ENCODE assay signal across 8 mouse cellular contexts in genomic region chr4:135856223-135857091, GRCm38 (mm10). TPM values are rescaled to one million over a fixed set of nuclear protein-coding genes. Genes with fewer than 3 reads are reported as not detected.
DNase-seq lines count a peak whose midpoint lies in the region; ATAC-seq lines count a peak whose summit lies in the region.

No protein-coding gene starts in this region.

- WGBS in forebrain, embryonic 16.5 days = under 1% methylated on average over 76 of the region's 91 CpGs
- WGBS in hindbrain, embryonic 11.5 days = under 1% methylated on average over 77 of the region's 91 CpGs
- under 1% methylated on average over 91 of the region's 91 CpGs for WGBS in macrophage (ENCODE audit: missing documents)

- ATAC-seq in forebrain, embryonic 16.5 days = peak; percentile 70
- ATAC-seq in hindbrain, embryonic 11.5 days (ENCODE audit: low FRiP score) = peak; percentile 83
- no peak for ATAC-seq in megakaryocyte-erythroid progenitor cell, adult 5-6 weeks (replicated peaks; ENCODE audit: low FRiP score, low TSS enrichment, poor library complexity, severe bottlenecking)

- intact Hi-C loops in left cerebral cortex, postnatal 10 days (cut with DNase I) = loop anchor here (1.0 kb wide), 1 partner anchor 16 kb away; no protein-coding TSS in a partner anchor

- no peaks in the 10 kb centered on the region for H3K36me3 ChIP-seq in forebrain, embryonic 16.5 days (ENCODE audit: control insufficient read depth, insufficient read depth)
- H3K36me3 ChIP-seq in hindbrain, embryonic 11.5 days (ENCODE audit: control insufficient read depth, insufficient read depth, low read length) = no peaks in the 10 kb centered on the region
- H3K36me3 ChIP-seq in macrophage (ENCODE audit: inconsistent target) = no peaks in the 10 kb centered on the region

- peaks cover 50% of the 10 kb centered on the region for H3K79me2 ChIP-seq in macrophage (ENCODE audit: inconsistent target)

- H3K9ac ChIP-seq in forebrain, embryonic 16.5 days (replicated peaks; ENCODE audit: low read depth, low read length) = peak overlapping the region; percentile 90
- peak overlapping the region; percentile 98 for H3K9ac ChIP-seq in hindbrain, embryonic 11.5 days (ENCODE audit: low read depth, low read length)

- peaks cover 34% of the 10 kb centered on the region for H3K4me1 ChIP-seq in forebrain, embryonic 16.5 days (replicated peaks; ENCODE audit: control insufficient read depth, insufficient read depth, low read length)
- H3K4me1 ChIP-seq in hindbrain, embryonic 11.5 days (replicated peaks; ENCODE audit: control insufficient read depth, insufficient read depth, low read length) = no peaks in the 10 kb centered on the region

- peak overlapping the region; percentile 56 for H3K4me2 ChIP-seq in forebrain, embryonic 16.5 days (ENCODE audit: low read length)
- peak overlapping the region; percentile 48 for H3K4me2 ChIP-seq in hindbrain, embryonic 11.5 days (replicated peaks; ENCODE audit: low read depth, low read length)

- DNase-seq in Muller cell, postnatal 12 days (ENCODE audit: inconsistent ontology term) = peak; percentile 85
- peak; percentile 51 for DNase-seq in cerebellum, adult 11 months
- DNase-seq in hindbrain, embryonic 11.5 days (ENCODE audit: low spot score) = peak; percentile 82
- peak; percentile 49 to 89 for DNase-seq in left cerebral cortex, postnatal 10 days (ENCODE audit: extremely low spot score in 1 of 2, low spot score in 2 of 2)
- DNase-seq in right cerebral cortex, postnatal 4 days = peak; percentile 62

- no peaks in the 10 kb centered on the region for H3K27me3 ChIP-seq in forebrain, embryonic 16.5 days (replicated peaks; ENCODE audit: control insufficient read depth, insufficient read depth, low read length)
- no peaks in the 10 kb centered on the region for H3K27me3 ChIP-seq in hindbrain, embryonic 11.5 days (ENCODE audit: control insufficient read depth, insufficient read depth, low read length)

- peak overlapping the region; percentile 99 for H3K27ac ChIP-seq in forebrain, embryonic 16.5 days (ENCODE audit: low read length)
- peak overlapping the region; percentile 99 for H3K27ac ChIP-seq in hindbrain, embryonic 11.5 days (ENCODE audit: low read depth, low read length)
- peak overlapping the region; percentile 60 for H3K27ac ChIP-seq in macrophage

- peak overlapping the region; percentile 97 for H3K4me3 ChIP-seq in forebrain, embryonic 16.5 days (replicated peaks; ENCODE audit: low read length)
- H3K4me3 ChIP-seq in hindbrain, embryonic 11.5 days (ENCODE audit: low read depth, low read length) = peak overlapping the region; percentile 93
- peak overlapping the region; percentile 84 for H3K4me3 ChIP-seq in macrophage (ENCODE audit: inconsistent target)

- H3K9me3 ChIP-seq in forebrain, embryonic 16.5 days (ENCODE audit: control insufficient read depth, low read length) = no peaks in the 10 kb centered on the region
- no peaks in the 10 kb centered on the region for H3K9me3 ChIP-seq in hindbrain, embryonic 11.5 days (ENCODE audit: control insufficient read depth, low read length)

RNA-seq across cellular contexts. Expression of gene Srsf10, which starts 0.9 kb away (rescaled TPM):
- 253 and 294 TPM in 2 replicates for polyA plus RNA-seq in forebrain, embryonic 16.5 days (2015; fragmentation: Nextera tagmentation; extraction: Ambion mirVana)
- 390 and 420 TPM in 2 replicates for polyA plus RNA-seq in hindbrain, embryonic 11.5 days (2014; fragmentation: Nextera tagmentation; extraction: Ambion mirVana)
- total RNA-seq in left cerebral cortex, postnatal 10 days (2021) = 10 to 100 TPM; 70.1 to 74.8 TPM
- total RNA-seq in macrophage (2018; cell fraction: chromatin; rRNA removed) = 100 to 1,000 TPM; 133 to 333 (median 221) TPM
- total RNA-seq in macrophage (2018; cell fraction: cytosol; rRNA removed) = 10 to 100 TPM; 36.4 to 57.5 (median 44.8) TPM
- 100 to 1,000 TPM; 102 to 294 (median 170) TPM for total RNA-seq in macrophage (2018; cell fraction: nucleus; rRNA removed)
- polyA plus RNA-seq in macrophage (2018) = 50.4 to 69.4 TPM (median 56.2 TPM) in 3 replicates
- total RNA-seq in megakaryocyte-erythroid progenitor cell, adult 5-6 weeks (2014; fragmentation: Nextera tagmentation) = 272 and 280 TPM in 2 replicates
- total RNA-seq in megakaryocyte-erythroid progenitor cell, adult 5-6 weeks (2017) = 322 and 402 TPM in 2 replicates

RNA-seq across cellular contexts. Expression of gene Pnrc2, which starts 17.2 kb away (rescaled TPM):
- polyA plus RNA-seq in forebrain, embryonic 16.5 days (2015; fragmentation: Nextera tagmentation; extraction: Ambion mirVana) = 120 and 140 TPM in 2 replicates
- polyA plus RNA-seq in hindbrain, embryonic 11.5 days (2014; fragmentation: Nextera tagmentation; extraction: Ambion mirVana) = 213 and 226 TPM in 2 replicates
- total RNA-seq in left cerebral cortex, postnatal 10 days (2021) = 10 to 100 TPM; 47.1 to 47.9 TPM
- total RNA-seq in macrophage (2018; cell fraction: chromatin; rRNA removed) = 100 to 1,000 TPM in 6 of 26 experiments, 10 to 100 TPM in 20; 27.7 to 186 (median 67.0) TPM
- 100 to 1,000 TPM in 13 of 26 experiments, 10 to 100 TPM in 13; 52.1 to 171 (median 102) TPM for total RNA-seq in macrophage (2018; cell fraction: cytosol; rRNA removed)
- 100 to 1,000 TPM in 8 of 26 experiments, 10 to 100 TPM in 18; 40.7 to 152 (median 92.0) TPM for total RNA-seq in macrophage (2018; cell fraction: nucleus; rRNA removed)
- 74.9 to 124 TPM (median 112 TPM) in 3 replicates for polyA plus RNA-seq in macrophage (2018)
- 105 and 128 TPM in 2 replicates for total RNA-seq in megakaryocyte-erythroid progenitor cell, adult 5-6 weeks (2014; fragmentation: Nextera tagmentation)
- 145 and 204 TPM in 2 replicates for total RNA-seq in megakaryocyte-erythroid progenitor cell, adult 5-6 weeks (2017)

RNA-seq across cellular contexts. Expression of gene Cnr2, which starts 38.7 kb away (rescaled TPM):
- 0.12 TPM in 1 of 2 replicates, not detected in the other for polyA plus RNA-seq in forebrain, embryonic 16.5 days (2015; fragmentation: Nextera tagmentation; extraction: Ambion mirVana)
- 0.08 and 0.47 TPM in 2 replicates for polyA plus RNA-seq in hindbrain, embryonic 11.5 days (2014; fragmentation: Nextera tagmentation; extraction: Ambion mirVana)
- total RNA-seq in left cerebral cortex, postnatal 10 days (2021) = under 1 TPM in 1 of 2 experiments, not detected in 1; 0.11 TPM
- total RNA-seq in macrophage (2018; cell fraction: chromatin; rRNA removed) = 10 to 100 TPM in 2 of 26 experiments, 1 to 10 TPM in 17, under 1 TPM in 6, not detected in 1; 0.29 to 13.9 (median 2.3) TPM
- 10 to 100 TPM in 15 of 26 experiments, 1 to 10 TPM in 11; 1.3 to 26.0 (median 11.6) TPM for total RNA-seq in macrophage (2018; cell fraction: cytosol; rRNA removed)
- total RNA-seq in macrophage (2018; cell fraction: nucleus; rRNA removed) = 10 to 100 TPM in 14 of 26 experiments, 1 to 10 TPM in 11, under 1 TPM in 1; 0.48 to 28.5 (median 10.9) TPM
- 9.0 to 20.9 TPM (median 11.2 TPM) in 3 replicates for polyA plus RNA-seq in macrophage (2018)
- 19.4 and 24.3 TPM in 2 replicates for total RNA-seq in megakaryocyte-erythroid progenitor cell, adult 5-6 weeks (2014; fragmentation: Nextera tagmentation)
- total RNA-seq in megakaryocyte-erythroid progenitor cell, adult 5-6 weeks (2017) = 19.4 and 20.1 TPM in 2 replicates
